ENCODE assay signal across 7 mouse cellular contexts in genomic region chr11:101442760-101443159, GRCm38 (mm10). TPM values are rescaled to one million over a fixed set of nuclear protein-coding genes. Genes with fewer than 3 reads are reported as not detected.
DNase-seq lines count a peak whose midpoint lies in the region; ATAC-seq and TF ChIP-seq lines count a peak whose summit lies in the region.

No protein-coding gene starts in this region.

- H3K4me2 ChIP-seq in lung, embryonic 15.5 days: peak overlapping the region; percentile 86
- H3K4me2 ChIP-seq in embryonic facial prominence, embryonic 13.5 days: peak overlapping the region; percentile 95
- peak overlapping the region; percentile 77 for H3K4me2 ChIP-seq in intestine, postnatal 0 days (replicated peaks; ENCODE audit: low read depth)

- H3K27me3 ChIP-seq in lung, embryonic 15.5 days: no peaks in the 10 kb centered on the region
- H3K27me3 ChIP-seq in embryonic facial prominence, embryonic 13.5 days: no peaks in the 10 kb centered on the region
- no peaks in the 10 kb centered on the region for H3K27me3 ChIP-seq in intestine, postnatal 0 days (replicated peaks; ENCODE audit: control insufficient read depth, insufficient read depth, low read length)

- DNase-seq in lung, adult 18-20 months: no peak
- no peak for DNase-seq in layer of hippocampus, postnatal 10 days (ENCODE audit: low spot score in 2 of 2)
- no peak for DNase-seq in gastrocnemius, postnatal 14 days

- under 1% methylated on average over 14 of the region's 14 CpGs for WGBS in lung, embryonic 15.5 days
- 1% methylated on average over 14 of the region's 14 CpGs for WGBS in embryonic facial prominence, embryonic 13.5 days
- WGBS in intestine, postnatal 0 days: 0% methylated on average over 14 of the region's 14 CpGs
- under 1% methylated on average over 14 of the region's 14 CpGs for WGBS in olfactory bulb, adult 2 months

- TF ChIP-seq CTCF in intestine, postnatal 0 days (IDR thresholded peaks at IDR 0.05; ENCODE audit: low read depth): no peak
- no peak for TF ChIP-seq CTCF in olfactory bulb, adult 2 months (IDR thresholded peaks at IDR 0.05; ENCODE audit: insufficient read depth, low read depth, low read length)

- no peak; the same call in 1 of the 2 replicates for ATAC-seq in lung, embryonic 15.5 days (ENCODE audit: borderline replicate concordance, extremely low read depth, low FRiP score, low TSS enrichment)
- 0 out of 2 replicates have a peak, but pooled peaks have one; percentile 1 for ATAC-seq in embryonic facial prominence, embryonic 13.5 days (ENCODE audit: insufficient number of reproducible peaks, insufficient read depth, low FRiP score, low TSS enrichment, low read depth)
- ATAC-seq in intestine, postnatal 0 days: no peak

- intact Hi-C loops in gastrocnemius, postnatal 14 days (cut with DNase I; ENCODE audit: low total_unique reads): no loop called here

- H3K36me3 ChIP-seq in lung, embryonic 15.5 days: peaks cover 22% of the 10 kb centered on the region
- peaks cover 30% of the 10 kb centered on the region for H3K36me3 ChIP-seq in embryonic facial prominence, embryonic 13.5 days
- H3K36me3 ChIP-seq in intestine, postnatal 0 days (ENCODE audit: control insufficient read depth, insufficient read depth): peaks cover 25% of the 10 kb centered on the region

- TF ChIP-seq POLR2A in olfactory bulb, adult 2 months (IDR thresholded peaks at IDR 0.05; ENCODE audit: insufficient read depth, low read depth, low read length): no peak

- no peaks in the 10 kb centered on the region for H3K9me3 ChIP-seq in lung, embryonic 15.5 days
- no peaks in the 10 kb centered on the region for H3K9me3 ChIP-seq in embryonic facial prominence, embryonic 13.5 days
- no peaks in the 10 kb centered on the region for H3K9me3 ChIP-seq in intestine, postnatal 0 days (ENCODE audit: control insufficient read depth)

- peak overlapping the region; percentile 77 for H3K4me3 ChIP-seq in lung, embryonic 15.5 days
- H3K4me3 ChIP-seq in embryonic facial prominence, embryonic 13.5 days: peak overlapping the region; percentile 88
- H3K4me3 ChIP-seq in intestine, postnatal 0 days (ENCODE audit: low read depth, low read length): peak overlapping the region; percentile 80
- peak overlapping the region; percentile 82 for H3K4me3 ChIP-seq in olfactory bulb, adult 2 months (ENCODE audit: insufficient read depth, low read depth, low read length)

- peaks cover 22% of the 10 kb centered on the region for H3K4me1 ChIP-seq in lung, embryonic 15.5 days
- H3K4me1 ChIP-seq in embryonic facial prominence, embryonic 13.5 days: peaks cover 20% of the 10 kb centered on the region
- peaks cover 5% of the 10 kb centered on the region; the same call in 1 of the 2 replicates for H3K4me1 ChIP-seq in intestine, postnatal 0 days (replicated peaks; ENCODE audit: control insufficient read depth, insufficient read depth, low read length)
- H3K4me1 ChIP-seq in olfactory bulb, adult 2 months (ENCODE audit: control insufficient read depth, insufficient read depth, low read length): peaks cover 4% of the 10 kb centered on the region; the same call in 1 of the 2 replicates

- peak overlapping the region; percentile 70 for H3K9ac ChIP-seq in lung, embryonic 15.5 days
- peak overlapping the region; percentile 98 for H3K9ac ChIP-seq in embryonic facial prominence, embryonic 13.5 days
- peak overlapping the region; percentile 89 for H3K9ac ChIP-seq in intestine, postnatal 0 days (ENCODE audit: low read depth, low read length)

- H3K27ac ChIP-seq in lung, embryonic 15.5 days: peak overlapping the region; percentile 84
- H3K27ac ChIP-seq in embryonic facial prominence, embryonic 13.5 days: peak overlapping the region; percentile 91
- peak overlapping the region; percentile 76 for H3K27ac ChIP-seq in intestine, postnatal 0 days (ENCODE audit: low read depth, low read length)
- peak overlapping the region; percentile 72; the same call in 1 of the 2 replicates for H3K27ac ChIP-seq in olfactory bulb, adult 2 months (ENCODE audit: insufficient read depth, low read depth, low read length)

RNA-seq across cellular contexts. Expression of gene Rpl27, which starts 0.7 kb away (rescaled TPM):
- 299 and 334 TPM in 2 replicates for polyA plus RNA-seq in lung, embryonic 15.5 days (2015; fragmentation: Nextera tagmentation; extraction: Ambion mirVana)
- 342 and 404 TPM in 2 replicates for polyA plus RNA-seq in embryonic facial prominence, embryonic 13.5 days (2015; fragmentation: Nextera tagmentation; extraction: Ambion mirVana)
- 240 and 241 TPM in 2 replicates for polyA plus RNA-seq in intestine, postnatal 0 days (2015; fragmentation: Nextera tagmentation; extraction: Ambion mirVana)
- not detected in 2 replicates for polyA plus RNA-seq in olfactory bulb, adult 2 months (2012; ENCODE audit: insufficient read depth, insufficient read length, low replicate concordance, missing spikeins)
- total RNA-seq in layer of hippocampus, postnatal 10 days (2021): 10 to 100 TPM; 66.9 to 67.8 TPM
- 10 to 100 TPM; 50.3 to 61.5 TPM for total RNA-seq in gastrocnemius, postnatal 14 days (2021)

RNA-seq across cellular contexts. Expression of gene Ifi35, which starts 5.4 kb away (rescaled TPM):
- polyA plus RNA-seq in lung, embryonic 15.5 days (2015; fragmentation: Nextera tagmentation; extraction: Ambion mirVana): 22.4 and 24.0 TPM in 2 replicates
- 9.1 and 10.9 TPM in 2 replicates for polyA plus RNA-seq in embryonic facial prominence, embryonic 13.5 days (2015; fragmentation: Nextera tagmentation; extraction: Ambion mirVana)
- 100 and 102 TPM in 2 replicates for polyA plus RNA-seq in intestine, postnatal 0 days (2015; fragmentation: Nextera tagmentation; extraction: Ambion mirVana)
- not detected in 2 replicates for polyA plus RNA-seq in olfactory bulb, adult 2 months (2012; ENCODE audit: insufficient read depth, insufficient read length, low replicate concordance, missing spikeins)
- 1 to 10 TPM; 2.2 to 2.5 TPM for total RNA-seq in layer of hippocampus, postnatal 10 days (2021)
- total RNA-seq in gastrocnemius, postnatal 14 days (2021): 1 to 10 TPM; 7.0 to 7.2 TPM

RNA-seq across cellular contexts. Expression of gene Ptges3l, which starts 17.6 kb away (rescaled TPM):
- polyA plus RNA-seq in lung, embryonic 15.5 days (2015; fragmentation: Nextera tagmentation; extraction: Ambion mirVana): 12.8 and 13.4 TPM in 2 replicates
- polyA plus RNA-seq in embryonic facial prominence, embryonic 13.5 days (2015; fragmentation: Nextera tagmentation; extraction: Ambion mirVana): 5.5 and 8.1 TPM in 2 replicates
- 7.0 and 7.8 TPM in 2 replicates for polyA plus RNA-seq in intestine, postnatal 0 days (2015; fragmentation: Nextera tagmentation; extraction: Ambion mirVana)
- polyA plus RNA-seq in olfactory bulb, adult 2 months (2012; ENCODE audit: insufficient read depth, insufficient read length, low replicate concordance, missing spikeins): not detected in 2 replicates
- 1 to 10 TPM; 1.3 to 1.9 TPM for total RNA-seq in layer of hippocampus, postnatal 10 days (2021)
- total RNA-seq in gastrocnemius, postnatal 14 days (2021): 100 to 1,000 TPM; 101 to 102 TPM

RNA-seq across cellular contexts. Expression of gene Rundc1, which starts 17.9 kb away (rescaled TPM):
- polyA plus RNA-seq in lung, embryonic 15.5 days (2015; fragmentation: Nextera tagmentation; extraction: Ambion mirVana): 20.8 and 21.3 TPM in 2 replicates
- 19.5 and 21.8 TPM in 2 replicates for polyA plus RNA-seq in embryonic facial prominence, embryonic 13.5 days (2015; fragmentation: Nextera tagmentation; extraction: Ambion mirVana)
- 12.0 and 13.1 TPM in 2 replicates for polyA plus RNA-seq in intestine, postnatal 0 days (2015; fragmentation: Nextera tagmentation; extraction: Ambion mirVana)
- not detected in 2 replicates for polyA plus RNA-seq in olfactory bulb, adult 2 months (2012; ENCODE audit: insufficient read depth, insufficient read length, low replicate concordance, missing spikeins)
- 10 to 100 TPM; 24.4 to 26.4 TPM for total RNA-seq in layer of hippocampus, postnatal 10 days (2021)
- total RNA-seq in gastrocnemius, postnatal 14 days (2021): 1 to 10 TPM; 6.4 to 7.2 TPM

RNA-seq across cellular contexts. Expression of gene Gm27029, which starts 18.2 kb away (rescaled TPM):
- 8.1 and 12.7 TPM in 2 replicates for polyA plus RNA-seq in lung, embryonic 15.5 days (2015; fragmentation: Nextera tagmentation; extraction: Ambion mirVana)
- 9.7 and 10.4 TPM in 2 replicates for polyA plus RNA-seq in embryonic facial prominence, embryonic 13.5 days (2015; fragmentation: Nextera tagmentation; extraction: Ambion mirVana)
- polyA plus RNA-seq in intestine, postnatal 0 days (2015; fragmentation: Nextera tagmentation; extraction: Ambion mirVana): 2.2 and 2.9 TPM in 2 replicates
- polyA plus RNA-seq in olfactory bulb, adult 2 months (2012; ENCODE audit: insufficient read depth, insufficient read length, low replicate concordance, missing spikeins): not detected in 2 replicates
- 1 to 10 TPM; 4.1 to 4.5 TPM for total RNA-seq in layer of hippocampus, postnatal 10 days (2021)
- total RNA-seq in gastrocnemius, postnatal 14 days (2021): 1 to 10 TPM; 3.2 to 4.1 TPM

Comparison
In these comparisons a context has a peak if more than half of its experiments do, and no peak if none do; other contexts are left out.
1. RNA of gene Ifi35, which starts 5.4 kb away (polyA plus RNA-seq): 100 to 102 TPM in intestine, postnatal 0 days, 22.4 to 24.0 TPM in lung, embryonic 15.5 days and 9.1 to 10.9 TPM in embryonic facial prominence, embryonic 13.5 days; not detected in olfactory bulb, adult 2 months; every median in the first group is over 10 times any median in the second.
2. Peak in every context shown above with its lines, with median percentiles within 50 percentile points of each other: H3K27ac ChIP-seq, H3K4me2 ChIP-seq, H3K4me3 ChIP-seq and H3K9ac ChIP-seq.